Mouse (Mus musculus) CH12.LX (cell line): ENCODE measurements at regions not wholly inside any gene's neighbourhood (a gene's known extent, or its start where the extent isn't known, plus 50 kb on each side); places are given as distances from the start of the nearest gene placed in this dataset.
"Not testable (repeated sequence)": the region's sequence is repeated elsewhere in the genome, so short reads cannot be mapped to it uniquely, and the experiment has no call there.

Experiments
- DNase-seq: peaks from one replicate; pipeline ENCODE4 v3.0.0-alpha.2; 2013; ENCODE audit errors: extremely low read depth
- H3K27ac ChIP-seq: 2 replicates; pipeline ENCODE4 v1.5.1; 2012; ENCODE audit warnings: low read depth, mild to moderate bottlenecking, control low read depth, moderate library complexity; ENCODE audit not compliant: insufficient read depth
- H3K27me3 ChIP-seq: replicated peaks from 2 replicates; pipeline ENCODE3; 2012; ENCODE audit warnings: inconsistent platforms
- H3K36me3 ChIP-seq, 2 experiments: replicated peaks in 1 of 2; 2 replicates each; pipeline versions ENCODE3 to v1.6.1; 2012; ENCODE audit warnings: inconsistent platforms in 1 of 2, low read length in 1 of 2, mild to moderate bottlenecking in 1 of 2, mixed read lengths in 1 of 2, moderate library complexity in 1 of 2; ENCODE audit not compliant: control insufficient read depth in 1 of 2, insufficient read depth in 1 of 2
- H3K4me1 ChIP-seq, 2 experiments: 2 replicates each; pipeline ENCODE4 v1.6.1; 2012; ENCODE audit warnings: inconsistent platforms in 1 of 2, moderate library complexity in 1 of 2; ENCODE audit not compliant: insufficient read depth in 2 of 2, control insufficient read depth in 1 of 2
- H3K4me2 ChIP-seq: 2 replicates; pipeline ENCODE4 v1.6.1; 2012; ENCODE audit warnings: low read depth, mild to moderate bottlenecking, control low read depth; ENCODE audit not compliant: poor library complexity, insufficient read depth, severe bottlenecking
- H3K4me3 ChIP-seq, 3 experiments: fragments of 150-350 bp in 1 of 3; sonication (generic) in 1 of 3; replicated peaks in 1 of 3; 2 replicates each; pipeline versions ENCODE3 to v1.5.1; 2011 to 2012; ENCODE audit warnings: low read depth in 2 of 3, low read length in 2 of 3, mild to moderate bottlenecking in 2 of 3, moderate library complexity in 2 of 3, control low read depth in 1 of 3, improper control_type of control experiment in 1 of 3, inconsistent platforms in 1 of 3, mixed read lengths in 1 of 3; ENCODE audit not compliant: poor library complexity in 1 of 3
- H3K79me2 ChIP-seq: replicated peaks from 2 replicates; pipeline ENCODE4 v1.6.1; 2012; ENCODE audit warnings: mild to moderate bottlenecking, moderate library complexity; ENCODE audit not compliant: control insufficient read depth, poor library complexity, insufficient read depth, severe bottlenecking; ENCODE audit errors: extremely low read depth
- H3K9ac ChIP-seq: 2 replicates; pipeline ENCODE4 v1.6.1; 2012; ENCODE audit warnings: low read depth, mild to moderate bottlenecking, control low read depth, moderate library complexity; ENCODE audit not compliant: insufficient read depth
- H3K9me3 ChIP-seq: replicated peaks from 2 replicates; pipeline ENCODE3; 2012; ENCODE audit warnings: low read length, inconsistent platforms, mixed read lengths
- BHLHE40 ChIP-seq: IDR thresholded peaks from 2 replicates; pipeline ENCODE4 v1.6.1; 2011; ENCODE audit warnings: mild to moderate bottlenecking, low read depth, low read length, improper control_type of control experiment
- CHD1 ChIP-seq: IDR thresholded peaks from 2 replicates; pipeline ENCODE4 v1.6.1; 2012; ENCODE audit warnings: low read depth, low read length, improper control_type of control experiment, inconsistent platforms
- CHD2 ChIP-seq: IDR thresholded peaks from 2 replicates; pipeline ENCODE4 v1.6.1; 2011; ENCODE audit warnings: low read length, improper control_type of control experiment
- ELF1 ChIP-seq: IDR thresholded peaks from 2 replicates; pipeline ENCODE4 v1.6.1; 2014; ENCODE audit warnings: low read depth, mild to moderate bottlenecking, inconsistent platforms, low read length, improper control_type of control experiment
- EP300 ChIP-seq: IDR thresholded peaks from 2 replicates; pipeline ENCODE4 v1.6.1; 2011; ENCODE audit warnings: low read length, improper control_type of control experiment
- ETS1 ChIP-seq: conservative IDR thresholded peaks from 2 replicates; pipeline ENCODE4 v1.6.1; 2012; ENCODE audit warnings: low read depth, mild to moderate bottlenecking, inconsistent platforms, low read length, improper control_type of control experiment, moderate library complexity
- MAFK ChIP-seq: IDR thresholded peaks from 2 replicates; pipeline ENCODE4 v1.6.1; 2011; ENCODE audit warnings: low read length, improper control_type of control experiment; ENCODE audit not compliant: insufficient replicate concordance
- MAX ChIP-seq: IDR thresholded peaks from 2 replicates; pipeline ENCODE4 v1.6.1; 2011; ENCODE audit warnings: low read length, improper control_type of control experiment
- MEF2A ChIP-seq: IDR thresholded peaks from 2 replicates; pipeline ENCODE4 v1.6.1; 2014; ENCODE audit warnings: low read depth, mild to moderate bottlenecking, inconsistent platforms, low read length, improper control_type of control experiment, borderline replicate concordance
- MXI1 ChIP-seq: IDR thresholded peaks from 2 replicates; pipeline ENCODE4 v1.6.1; 2011; ENCODE audit warnings: mild to moderate bottlenecking, low read depth, low read length, improper control_type of control experiment
- MYC ChIP-seq: IDR thresholded peaks from 2 replicates; pipeline ENCODE4 v1.6.1; 2011; ENCODE audit warnings: low read depth, mild to moderate bottlenecking, improper control_type of control experiment, low read length
- NELFE ChIP-seq: IDR thresholded peaks from 2 replicates; pipeline ENCODE4 v1.6.1; 2011; ENCODE audit warnings: low read depth, low read length, improper control_type of control experiment
- PAX5 ChIP-seq: IDR thresholded peaks from 2 replicates; pipeline ENCODE4 v1.6.1; 2012; ENCODE audit warnings: low read length, inconsistent platforms, mixed read lengths
- POLR2A ChIP-seq: IDR thresholded peaks from 2 replicates; pipeline ENCODE4 v1.6.1; 2011; ENCODE audit warnings: low read depth, mild to moderate bottlenecking, improper control_type of control experiment, low read length
- POLR2AphosphoS2 ChIP-seq: IDR thresholded peaks from 2 replicates; pipeline ENCODE4 v1.6.1; 2011; ENCODE audit warnings: low read depth, low read length, improper control_type of control experiment
- USF1 ChIP-seq: IDR thresholded peaks from 2 replicates; pipeline ENCODE4 v1.6.1; 2014; ENCODE audit warnings: low read depth, mild to moderate bottlenecking, inconsistent platforms, low read length, improper control_type of control experiment
- USF2 ChIP-seq: conservative IDR thresholded peaks from 2 replicates; pipeline ENCODE4 v1.6.1; 2011; ENCODE audit warnings: low read depth, low read length, improper control_type of control experiment
- ZNF384 ChIP-seq: IDR thresholded peaks from 2 replicates; pipeline ENCODE4 v1.6.1; 2012; ENCODE audit warnings: low read depth, low read length, improper control_type of control experiment, inconsistent platforms
- dilution Hi-C: fragments of 300-500 bp; cut with MboI; formaldehyde crosslinking; loops from 2 replicates; pipeline ENCODE4 v1.14.3; 2020; ENCODE audit warnings: low sequenced_read_pairs; ENCODE audit not compliant: extremely low pct_unique_long_range_greater_than_20kb, extremely low pct_ligation_motif_present
- in situ Hi-C: fragments of 300-500 bp; cut with MboI; formaldehyde crosslinking; loops from 3 replicates; pipeline ENCODE4 v1.14.3; 2019; ENCODE audit warnings: low sequenced_read_pairs, low pct_ligation_motif_present, low pct_unique_long_range_greater_than_20kb, mixed read lengths

DNA sequence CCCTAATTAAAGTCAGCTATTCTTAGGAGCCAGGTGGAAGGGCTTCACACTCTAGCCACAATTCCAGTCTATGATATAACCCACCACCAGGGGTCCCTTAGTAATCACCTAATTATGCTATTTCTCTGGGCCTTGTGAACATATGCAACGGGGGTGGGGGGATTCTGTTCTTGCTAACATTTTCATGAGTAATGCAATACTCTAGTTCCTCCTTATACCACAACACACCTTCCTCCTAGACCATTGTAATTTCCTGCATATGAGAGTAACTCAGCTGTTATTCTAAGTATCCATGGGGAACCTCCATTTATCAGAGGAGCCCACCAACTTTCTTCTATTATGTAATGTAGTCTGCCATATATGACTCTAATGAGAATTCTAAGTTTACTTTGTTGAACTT is 1085.4 kb upstream of the Zfp386 start:
- dilution Hi-C loops (no loop called here), in situ Hi-C loops (no loop called here)
- H3K36me3 ChIP-seq = no peaks in the 10 kb centered on the region
- no peaks in the 10 kb centered on the region for H3K79me2 ChIP-seq
- H3K4me1 ChIP-seq = no peaks in the 10 kb centered on the region
- no peaks in the 10 kb centered on the region for H3K9me3 ChIP-seq
- no peak for DNase-seq
- no peaks in the 10 kb centered on the region for H3K27me3 ChIP-seq
- no peak overlapping the region for H3K4me2 ChIP-seq
- no peak overlapping the region for H3K27ac ChIP-seq
- no peak overlapping the region for H3K9ac ChIP-seq
- H3K4me3 ChIP-seq = no peak overlapping the region
- no peak for TF ChIP-seq MXI1
- no peak for TF ChIP-seq POLR2AphosphoS2
- TF ChIP-seq POLR2A = no peak
- TF ChIP-seq NELFE = no peak
- no peak for TF ChIP-seq ETS1
- no peak for TF ChIP-seq CHD2
- no peak for TF ChIP-seq CHD1
- no peak for TF ChIP-seq PAX5
- no peak for TF ChIP-seq MEF2A
- TF ChIP-seq MYC = no peak
- TF ChIP-seq USF2 = no peak
- no peak for TF ChIP-seq BHLHE40
- TF ChIP-seq EP300 = no peak
- TF ChIP-seq USF1 = no peak
- no peak for TF ChIP-seq ELF1
- TF ChIP-seq MAX = no peak
- TF ChIP-seq ZNF384 = no peak
- TF ChIP-seq MAFK = no peak

DNA sequence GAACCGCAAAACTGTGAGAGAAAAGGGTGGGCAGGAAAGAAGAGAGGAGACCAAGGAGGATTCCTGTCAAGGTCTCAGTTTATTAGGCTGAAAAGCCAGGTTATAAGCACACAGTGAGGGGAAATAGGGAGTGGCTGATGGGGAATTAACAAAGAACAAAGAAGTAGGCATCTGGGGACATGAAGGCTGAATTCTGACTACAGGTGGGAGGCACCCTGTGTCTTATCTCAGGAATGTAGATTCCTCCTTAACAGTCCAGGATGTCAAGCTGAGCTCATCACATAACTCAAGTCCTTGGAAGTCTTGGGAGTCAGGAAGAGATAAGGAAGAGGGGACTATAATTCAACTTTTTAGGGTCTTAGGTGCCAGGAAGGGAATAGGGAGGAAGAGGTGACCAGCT is 1083.3 kb upstream of the Zfp386 start:
- H3K4me1 ChIP-seq, H3K36me3 ChIP-seq, H3K9ac ChIP-seq, DNase-seq, H3K27ac ChIP-seq, H3K9me3 ChIP-seq, H3K27me3 ChIP-seq, dilution Hi-C loops, H3K4me3 ChIP-seq, H3K79me2 ChIP-seq, H3K4me2 ChIP-seq, in situ Hi-C loops: not testable (repeated sequence)
